Mouse (Mus musculus): ENCODE data around the gene Igfbp5.

The Igfbp5 gene

GRCm38 (mm10) chr1:72857631-72858030, 17.1 kb downstream of the Igfbp5 start:
- ChIA-PET CTCF (interaction anchor here in 3 of 4 experiments (0.6 to 6.5 kb wide), 4 partner anchors 13 to 1129 kb away, joined by 3 to 90 read pairs (median 4); no protein-coding TSS in a partner anchor), POLR2A (interaction anchor here in 3 of 4 experiments (1.1 to 14.5 kb wide), 16 partner anchors 9 to 631 kb away, joined by 3 to 306 read pairs (median 6); partner anchors contain the start of gene Rpl37a (in 2 of the 3))

- CTCF ChIA-PET: interaction anchor here (0.5 to 6.5 kb wide), 7 partner anchors 9 to 1130 kb away, joined by 3 to 90 read pairs (median 4); no protein-coding TSS in a partner anchor
- POLR2A ChIA-PET: interaction anchor here in 3 of 4 experiments (1.1 to 14.5 kb wide), 19 partner anchors 9 to 614 kb away, joined by 3 to 306 read pairs (median 6); partner anchors contain the start of gene Rpl37a (in 2 of the 3)
These were observed 17.5 kb downstream of the Igfbp5 start for GRCm38 (mm10) chr1:72857142-72857541.

DNA sequence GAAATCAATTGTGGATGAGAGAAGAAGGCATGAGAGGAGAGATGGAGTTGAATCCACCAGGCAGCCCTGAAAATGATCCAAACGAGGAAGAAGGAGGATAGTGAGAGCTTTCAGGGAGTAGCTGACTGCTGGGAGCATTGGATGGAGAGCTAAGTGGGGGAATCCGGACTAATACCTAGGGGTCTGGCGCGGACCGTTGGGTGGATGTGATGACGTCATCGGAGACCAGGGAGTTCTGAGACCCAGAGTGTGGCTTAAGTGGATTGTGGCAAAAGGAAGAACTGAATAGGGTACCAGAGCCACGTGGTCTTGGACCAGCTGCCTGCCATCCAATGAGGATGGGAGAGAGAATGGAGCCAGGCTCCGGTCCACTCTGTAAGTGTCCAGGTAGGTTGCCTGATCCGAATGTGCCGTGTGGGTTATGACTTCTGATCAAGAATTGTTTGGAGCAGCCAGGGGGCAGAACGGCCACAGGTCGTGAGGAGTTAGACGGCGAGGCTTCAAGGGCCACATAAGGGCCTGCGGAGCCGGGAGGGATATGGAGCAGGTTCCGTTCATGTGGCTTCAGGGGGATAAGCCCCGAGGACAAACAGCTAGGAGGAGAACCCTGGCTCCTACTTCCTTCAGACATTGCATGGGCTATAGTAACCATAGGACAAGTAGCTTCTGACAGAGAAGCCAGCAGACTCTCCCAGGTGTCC, 18.3 kb downstream of the Igfbp5 start:
- CTCF ChIA-PET: interaction anchor here in 3 of 4 experiments (0.5 to 6.5 kb wide), 7 partner anchors 10 to 970 kb away, joined by 3 to 90 read pairs (median 4); no protein-coding TSS in a partner anchor

DNA sequence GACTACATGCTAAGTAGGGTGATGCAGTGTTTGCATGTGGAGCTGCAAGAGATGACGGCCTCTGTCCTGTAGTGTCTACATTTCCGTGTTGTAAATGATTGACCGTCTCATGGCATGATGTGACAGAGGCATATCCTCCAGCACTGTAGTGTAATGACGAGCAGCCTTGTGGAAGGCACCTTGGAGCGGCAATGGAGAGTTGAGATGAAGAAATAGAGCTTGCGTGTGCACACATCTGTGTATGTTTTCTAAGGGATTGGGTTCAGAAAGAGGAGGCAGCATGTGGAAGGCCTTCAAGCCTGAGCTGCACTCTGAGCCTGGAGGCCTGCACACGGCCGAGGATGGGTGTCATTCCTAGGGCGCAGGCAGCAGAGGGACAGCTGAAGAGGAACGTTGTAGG, 19.0 kb downstream of the Igfbp5 start:
- ChIA-PET POLR2A (interaction anchor here (0.5 to 14.5 kb wide), 22 partner anchors 14 to 612 kb away, joined by 3 to 306 read pairs (median 4); partner anchors contain the start of genes Igfbp2 (in 1 of the 4), Pecr (in 1 of the 4), Rpl37a (in 1 of the 4) and Tmem169 (in 1 of the 4)), CTCF (interaction anchor here in 3 of 4 experiments (0.8 to 6.5 kb wide), 7 partner anchors 10 to 970 kb away, joined by 3 to 90 read pairs (median 4); partner anchors contain the start of gene Rpl37a (in 1 of the 3))

More for the DNA sequence above, 18.3 kb downstream of the Igfbp5 start:
- POLR2A ChIA-PET: interaction anchor here (0.5 to 14.5 kb wide), 29 partner anchors 8 to 613 kb away, joined by 3 to 306 read pairs (median 4); partner anchors contain the start of genes Rpl37a (in 2 of the 4), Pecr (in 1 of the 4) and Tmem169 (in 1 of the 4)

DNA sequence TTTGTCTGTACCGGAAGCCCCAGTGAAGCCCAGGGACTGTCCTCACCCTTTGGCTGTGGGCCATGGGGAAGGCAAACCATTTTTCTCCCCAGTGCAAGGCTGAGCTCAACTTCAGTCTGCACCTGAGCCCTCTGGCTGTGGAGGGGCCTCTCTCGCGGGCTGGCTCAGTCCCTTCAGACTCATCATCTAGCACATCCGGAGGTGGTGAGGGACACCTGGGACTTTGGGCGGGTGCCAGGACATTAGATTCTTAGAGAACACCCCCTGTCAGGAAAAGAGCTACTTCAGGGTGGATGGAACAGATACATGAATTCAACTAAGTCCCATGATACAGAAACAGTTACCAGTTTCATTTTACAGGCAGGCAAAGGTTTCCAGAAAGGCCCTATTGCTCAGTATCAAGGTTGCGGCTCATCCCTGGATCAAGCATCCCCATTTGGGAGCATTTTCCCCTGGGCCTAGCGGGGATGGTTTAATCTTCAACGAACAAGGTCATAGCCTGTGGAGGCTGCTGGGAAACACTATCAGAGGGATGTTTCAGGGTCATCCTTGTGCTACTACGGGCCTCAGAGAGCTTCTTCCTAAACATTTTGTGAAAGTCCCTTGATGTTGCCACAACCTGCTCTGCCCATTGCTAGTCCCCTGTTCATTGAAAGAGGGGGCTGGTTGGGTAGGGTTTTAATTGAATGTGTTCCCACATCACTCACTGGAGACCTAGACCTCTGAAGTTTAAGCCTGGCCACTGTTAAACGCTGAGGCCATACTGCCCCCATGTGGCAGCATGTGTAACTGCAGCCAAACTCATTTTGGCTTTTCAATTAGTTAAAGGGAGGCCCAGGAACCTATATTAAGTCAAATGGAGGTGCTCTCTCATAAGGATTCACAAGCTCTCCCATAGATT, 20.1 kb downstream of the Igfbp5 start:
- ChIA-PET POLR2A (interaction anchor here (0.5 to 14.5 kb wide), 34 partner anchors 8 to 1008 kb away, joined by 3 to 306 read pairs (median 4); partner anchors contain the start of genes Igfbp2 (in 3 of the 4) and Rpl37a (in 1 of the 4)), CTCF (interaction anchor here (0.6 to 6.5 kb wide), 16 partner anchors 11 to 971 kb away, joined by 3 to 90 read pairs (median 4); partner anchors contain the start of gene Rpl37a (in 1 of the 4))

- ChIA-PET POLR2A (interaction anchor here (0.8 to 14.5 kb wide), 29 partner anchors 9 to 628 kb away, joined by 3 to 306 read pairs (median 5); partner anchors contain the start of genes Igfbp2 (in 2 of the 4) and Rpl37a (in 1 of the 4)), CTCF (interaction anchor here (0.9 to 6.5 kb wide), 11 partner anchors 18 to 883 kb away, joined by 3 to 90 read pairs (median 4); no protein-coding TSS in a partner anchor)
These were observed 20.9 kb downstream of the Igfbp5 start for GRCm38 (mm10) chr1:72853759-72854158.

GRCm38 (mm10) chr1:72849037-72849436, 25.6 kb downstream of the Igfbp5 start:
- ChIA-PET CTCF (interaction anchor here in 1 of 4 experiments (1.0 kb wide), 1 partner anchor 130 kb away, joined by 3 read pairs; no protein-coding TSS in a partner anchor), POLR2A (interaction anchor here in 3 of 4 experiments (0.7 to 14.5 kb wide), 21 partner anchors 8 to 1214 kb away, joined by 3 to 306 read pairs (median 4); partner anchors contain the start of genes Igfbp2 (in 3 of the 3) and Rpl37a (in 1 of the 3))

DNA sequence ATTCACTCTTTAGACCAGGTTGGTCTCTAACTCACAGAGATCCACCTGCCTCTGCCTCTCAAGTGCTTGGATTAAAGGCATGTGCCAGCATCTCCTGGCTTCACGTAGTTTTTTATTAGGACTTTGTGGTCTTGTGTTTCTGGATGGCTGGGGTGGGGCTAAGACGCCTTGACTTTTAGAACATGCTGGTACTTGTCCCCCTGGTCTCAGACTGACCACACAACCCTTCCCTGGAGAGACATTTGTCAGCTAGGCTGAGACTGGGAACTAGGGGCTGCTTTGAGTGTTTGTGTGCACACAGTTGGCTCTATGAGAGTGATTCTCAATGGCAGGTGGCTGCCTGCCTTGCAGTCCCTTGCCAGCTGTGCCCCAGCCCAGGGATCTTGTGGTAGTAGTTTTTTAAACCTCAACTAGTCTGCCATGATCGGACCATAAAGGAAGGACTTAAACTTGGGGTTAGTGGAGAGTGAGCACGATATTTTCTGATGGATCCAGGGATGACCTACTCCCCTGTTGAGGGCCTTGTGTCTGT, 26.8 kb downstream of the Igfbp5 start:
- ChIA-PET CTCF (interaction anchor here in 2 of 4 experiments (0.5 to 1.6 kb wide), 2 partner anchors 129 to 515 kb away, joined by 3 to 5 read pairs; no protein-coding TSS in a partner anchor), POLR2A (interaction anchor here in 3 of 4 experiments (0.7 to 14.5 kb wide), 18 partner anchors 8 to 652 kb away, joined by 3 to 306 read pairs (median 5); partner anchors contain the start of genes Igfbp2 (in 2 of the 3) and Rpl37a (in 1 of the 3))

GRCm38 (mm10) chr1:72844675-72845074, 30.0 kb downstream of the Igfbp5 start:
- CTCF ChIA-PET: interaction anchor here in 2 of 4 experiments (0.6 kb wide), 3 partner anchors 26 to 55 kb away, joined by 3 to 9 read pairs (median 3); no protein-coding TSS in a partner anchor

GRCm38 (mm10) chr1:72842666-72843459, 31.8 kb downstream of the Igfbp5 start:
- POLR2A ChIA-PET: interaction anchor here in 3 of 4 experiments (0.5 to 8.7 kb wide), 21 partner anchors 9 to 588 kb away, joined by 3 to 59 read pairs (median 4); partner anchors contain the start of genes Igfbp2 (in 2 of the 3), Pecr (in 1 of the 3) and Tmem169 (in 1 of the 3)
- CTCF ChIA-PET: interaction anchor here in 2 of 4 experiments (0.6 to 0.8 kb wide), 4 partner anchors 12 to 622 kb away, joined by 3 to 4 read pairs (median 3); no protein-coding TSS in a partner anchor

More at GRCm38 (mm10) chr1:72844675-72845074, 30.0 kb downstream of the Igfbp5 start:
- POLR2A ChIA-PET: interaction anchor here (0.5 to 11.6 kb wide), 26 partner anchors 9 to 608 kb away, joined by 3 to 81 read pairs (median 4); partner anchors contain the start of gene Igfbp2 (in 2 of the 4)

GRCm38 (mm10) chr1:72839791-72840190, 34.9 kb downstream of the Igfbp5 start:
- ChIA-PET CTCF (no interaction called here), POLR2A (interaction anchor here in 3 of 4 experiments (0.6 to 8.7 kb wide), 21 partner anchors 7 to 770 kb away, joined by 3 to 59 read pairs (median 3); partner anchors contain the start of gene Igfbp2 (in 2 of the 3))

DNA sequence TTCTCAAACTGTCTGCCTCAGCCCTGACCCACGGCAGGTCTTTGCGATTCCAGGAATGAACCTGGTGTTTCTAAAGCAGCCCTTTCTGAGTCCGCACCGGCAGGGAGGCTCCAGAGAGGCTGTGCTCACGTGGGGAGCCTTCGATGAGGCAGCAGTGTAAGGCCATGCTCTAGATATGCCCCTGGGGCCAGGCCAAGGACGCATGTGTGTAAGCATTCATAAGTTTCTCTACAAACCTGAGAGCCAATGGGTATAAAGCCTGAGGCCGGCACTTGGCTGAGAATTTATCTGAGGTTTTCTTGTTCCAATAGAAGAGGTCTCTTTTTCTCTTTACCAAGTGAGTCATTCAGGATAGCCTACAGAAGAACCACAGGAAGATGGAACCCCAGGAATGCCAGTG, 35.3 kb downstream of the Igfbp5 start:
- POLR2A ChIA-PET: interaction anchor here in 3 of 4 experiments (0.6 to 8.7 kb wide), 17 partner anchors 7 to 770 kb away, joined by 3 to 59 read pairs (median 5); partner anchors contain the start of gene Igfbp2 (in 2 of the 3)
- CTCF ChIA-PET: no interaction called here

GRCm38 (mm10) chr1:72833563-72833962, 41.1 kb downstream of the Igfbp5 start:
- POLR2A ChIA-PET: interaction anchor here (0.6 to 6.1 kb wide), 31 partner anchors 8 to 1556 kb away, joined by 3 to 42 read pairs (median 4); partner anchors contain the start of gene Igfbp2 (in 2 of the 4)
- CTCF ChIA-PET: no interaction called here

DNA sequence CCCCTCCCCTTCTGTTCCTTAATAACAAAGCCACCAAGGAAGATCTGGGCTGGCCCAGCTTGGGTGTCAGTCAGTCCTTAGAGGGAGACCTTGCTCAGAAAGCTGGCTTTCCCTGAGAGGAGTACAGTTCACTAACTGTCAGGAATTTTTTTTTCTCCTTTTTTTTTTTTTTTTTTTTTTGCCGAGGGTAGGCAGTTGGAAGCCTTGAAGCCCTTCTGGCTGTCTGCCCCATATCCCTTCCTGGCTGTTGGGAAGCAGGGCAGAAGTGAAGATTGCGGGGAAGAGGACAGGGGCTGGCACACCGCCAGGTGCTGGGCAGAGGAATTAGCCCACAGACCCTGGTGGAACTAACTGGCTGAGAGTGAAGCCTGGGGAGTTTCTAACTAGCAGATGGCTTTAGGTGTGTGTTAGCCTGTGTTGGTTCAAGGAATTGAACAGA, 42.0 kb downstream of the Igfbp5 start:
- POLR2A ChIA-PET: interaction anchor here (0.6 to 6.1 kb wide), 35 partner anchors 8 to 1557 kb away, joined by 3 to 42 read pairs (median 5); partner anchors contain the start of gene Igfbp2 (in 3 of the 4)
- CTCF ChIA-PET: interaction anchor here in 2 of 4 experiments (0.6 to 0.8 kb wide), 3 partner anchors 9 to 993 kb away, joined by 3 to 4 read pairs (median 3); no protein-coding TSS in a partner anchor

GRCm38 (mm10) chr1:72830485-72830884, 44.2 kb downstream of the Igfbp5 start:
- CTCF ChIA-PET: no interaction called here
- POLR2A ChIA-PET: interaction anchor here in 3 of 4 experiments (1.0 to 6.1 kb wide), 12 partner anchors 9 to 605 kb away, joined by 3 to 42 read pairs (median 4); no protein-coding TSS in a partner anchor

DNA sequence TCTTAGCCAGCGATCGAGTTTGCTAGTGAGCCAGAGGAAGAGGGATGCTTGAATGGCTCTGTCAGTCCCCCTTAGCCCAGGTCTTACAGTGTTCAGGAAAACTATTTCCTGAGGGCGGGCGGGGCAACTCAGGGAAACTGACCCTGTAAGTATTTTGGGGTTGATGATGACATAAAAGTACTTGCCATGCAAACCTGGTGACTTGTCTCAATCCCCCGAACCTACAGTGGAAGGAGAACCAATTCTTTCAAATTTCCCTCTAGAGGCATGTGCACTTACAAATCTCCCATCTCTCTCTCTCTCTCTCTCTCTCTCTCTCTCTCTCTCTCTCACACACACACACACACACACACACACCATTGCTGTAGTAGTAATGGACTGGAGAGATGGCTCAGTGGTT, 45.8 kb downstream of the Igfbp5 start:
- ChIA-PET POLR2A (interaction anchor here (0.7 to 6.8 kb wide), 18 partner anchors 8 to 111 kb away, joined by 3 to 195 read pairs (median 4); no protein-coding TSS in a partner anchor), CTCF (no interaction called here)

All from embryonic stem cell, embryonic (primary cell).